Mouse (Mus musculus) liver, adult 2 months (tissue): ENCODE measurements at regions not wholly inside any gene's neighbourhood (a gene's known extent, or its start where the extent isn't known, plus 50 kb on each side); places are given as distances from the start of the nearest gene placed in this dataset.

Experiments used
- DNase-seq: peaks from one replicate; pipeline ENCODE4 v3.0.0-alpha.2; 2011; ENCODE audit warnings: low read depth, low spot score; ENCODE audit errors: extremely low read depth
- H3K27ac ChIP-seq: fragments of 200-500 bp; replicated peaks from 2 replicates; pipeline ENCODE4 v1.5.1; 2012; ENCODE audit warnings: low read depth, mild to moderate bottlenecking, control low read depth, inconsistent platforms, low read length; ENCODE audit not compliant: insufficient read depth
- H3K27me3 ChIP-seq: fragments of 200-500 bp; 2 replicates; pipeline ENCODE4 v1.6.1; 2012; ENCODE audit warnings: mild to moderate bottlenecking, moderate library complexity, low read length, inconsistent platforms; ENCODE audit not compliant: control insufficient read depth, insufficient read depth
- H3K36me3 ChIP-seq: fragments of 200-500 bp; 2 replicates; pipeline ENCODE4 v1.6.1; 2012; ENCODE audit warnings: low read length, inconsistent platforms; ENCODE audit not compliant: control insufficient read depth, insufficient read depth
- H3K4me1 ChIP-seq: fragments of 200-500 bp; 2 replicates; pipeline ENCODE4 v1.6.1; 2011; ENCODE audit warnings: low read length; ENCODE audit not compliant: control insufficient read depth, insufficient read depth
- H3K4me3 ChIP-seq: fragments of 200-500 bp; 2 replicates; pipeline ENCODE4 v1.5.1; 2011; ENCODE audit warnings: low read depth, mild to moderate bottlenecking, control low read depth, low read length, moderate library complexity; ENCODE audit not compliant: insufficient read depth
- H3K79me2 ChIP-seq: fragments of 200-500 bp; 2 replicates; pipeline ENCODE4 v1.6.1; 2012; ENCODE audit warnings: inconsistent platforms, mild to moderate bottlenecking, low read length, moderate library complexity; ENCODE audit not compliant: control insufficient read depth, insufficient read depth
- H3K9ac ChIP-seq: fragments of 200-500 bp; 2 replicates; pipeline ENCODE4 v1.6.1; 2012; ENCODE audit warnings: low read depth, mild to moderate bottlenecking, control low read depth, inconsistent platforms, low read length
- CTCF ChIP-seq: fragments of 200-500 bp; IDR thresholded peaks from 2 replicates; pipeline ENCODE4 v1.5.1; 2011; ENCODE audit warnings: low read depth, low read length, control low read depth
- POLR2A ChIP-seq: fragments of 200-500 bp; IDR thresholded peaks from 2 replicates; pipeline ENCODE4 v1.6.1; 2011; ENCODE audit warnings: low read length, control low read depth; ENCODE audit not compliant: insufficient read depth; ENCODE audit errors: extremely low read depth
- WGBS: fragments of 180-500 bp; shearing (Covaris S2); methylation state at CpG from one replicate; pipeline ENCODE4 v1.1.7; 2018; 5-methylcytosine and 5-hydroxymethylcytosine counted together

DNA sequence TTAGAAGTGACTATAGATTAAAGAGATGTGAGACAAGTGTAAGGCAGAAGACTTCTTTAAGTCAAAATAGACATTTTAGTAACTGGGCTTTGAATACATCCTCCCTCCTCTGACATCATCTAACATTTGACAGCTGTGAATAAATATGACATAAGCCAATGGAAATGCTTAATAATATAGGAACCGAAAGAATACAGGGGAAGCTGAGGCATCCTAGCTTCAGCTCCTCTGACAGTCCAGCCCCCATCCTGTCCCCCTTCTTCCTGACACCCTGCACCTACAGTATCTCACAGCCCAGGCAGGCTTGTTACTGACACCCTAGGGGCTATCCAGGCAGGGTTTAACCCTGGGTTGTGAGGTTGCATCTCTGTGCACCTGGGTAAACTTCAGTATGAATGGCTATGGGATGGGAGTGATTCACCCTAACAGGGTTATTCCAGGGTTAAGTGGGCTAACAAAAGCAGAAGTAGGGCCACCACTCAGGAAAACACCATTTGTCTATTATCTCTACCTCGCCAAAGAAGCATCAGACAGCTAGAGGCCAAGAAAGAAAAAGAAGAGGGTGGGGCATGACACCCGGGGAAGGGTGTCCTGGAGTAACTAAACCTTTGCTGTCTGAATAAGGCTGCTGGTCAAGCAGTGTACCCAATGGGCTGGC, 158.6 kb upstream of the Dyrk2 start:
- no peak for DNase-seq
- H3K4me1 ChIP-seq, result no peaks in the 10 kb centered on the region
- no peaks in the 10 kb centered on the region for H3K36me3 ChIP-seq
- H3K9ac ChIP-seq, result no peak overlapping the region
- H3K27ac ChIP-seq, result no peak overlapping the region
- H3K27me3 ChIP-seq, result no peaks in the 10 kb centered on the region
- 74% methylated on average over 3 of the region's 3 CpGs for WGBS
- TF ChIP-seq POLR2A (no peak), CTCF (no peak)
- H3K4me3 ChIP-seq, result no peak overlapping the region
- H3K79me2 ChIP-seq, result no peaks in the 10 kb centered on the region

GRCm38 (mm10) chr10:119027241-119027901, 157.4 kb upstream of the Dyrk2 start:
- no peak for DNase-seq
- no peak overlapping the region for H3K4me3 ChIP-seq
- no peaks in the 10 kb centered on the region for H3K79me2 ChIP-seq
- 63% methylated on average over 6 of the region's 6 CpGs for WGBS
- H3K36me3 ChIP-seq, result no peaks in the 10 kb centered on the region
- no peaks in the 10 kb centered on the region for H3K27me3 ChIP-seq
- H3K9ac ChIP-seq, result no peak overlapping the region
- TF ChIP-seq POLR2A, result no peak
- TF ChIP-seq CTCF, result no peak
- H3K27ac ChIP-seq, result no peak overlapping the region
- H3K4me1 ChIP-seq, result no peaks in the 10 kb centered on the region

DNA sequence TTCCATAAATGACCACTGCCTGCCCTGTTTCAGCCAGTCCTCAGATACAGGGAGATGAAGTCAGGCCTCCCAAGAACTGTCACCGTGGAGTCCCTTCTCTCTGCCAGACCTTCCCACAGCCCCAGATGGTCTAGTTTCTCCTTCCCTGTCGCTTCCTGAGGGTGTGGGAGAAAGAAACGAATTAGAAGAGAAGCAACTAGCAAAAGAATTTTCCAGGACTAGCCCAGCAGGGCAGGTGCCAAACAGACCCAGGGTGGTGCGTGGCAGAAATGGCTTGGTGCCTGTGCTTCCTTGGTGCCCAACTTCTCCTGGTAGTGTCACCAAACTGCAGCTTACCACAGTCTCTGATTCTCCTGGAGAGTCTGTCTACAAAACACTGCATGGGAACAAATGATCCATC, 156.3 kb upstream of the Dyrk2 start:
- no peak for DNase-seq
- no peaks in the 10 kb centered on the region for H3K36me3 ChIP-seq
- TF ChIP-seq POLR2A (no peak), CTCF (no peak)
- no peaks in the 10 kb centered on the region for H3K79me2 ChIP-seq
- no peaks in the 10 kb centered on the region for H3K27me3 ChIP-seq
- H3K4me3 ChIP-seq, result no peak overlapping the region
- no peak overlapping the region for H3K9ac ChIP-seq
- 80% methylated on average over 4 of the region's 4 CpGs for WGBS
- H3K4me1 ChIP-seq, result no peaks in the 10 kb centered on the region
- no peak overlapping the region for H3K27ac ChIP-seq

DNA sequence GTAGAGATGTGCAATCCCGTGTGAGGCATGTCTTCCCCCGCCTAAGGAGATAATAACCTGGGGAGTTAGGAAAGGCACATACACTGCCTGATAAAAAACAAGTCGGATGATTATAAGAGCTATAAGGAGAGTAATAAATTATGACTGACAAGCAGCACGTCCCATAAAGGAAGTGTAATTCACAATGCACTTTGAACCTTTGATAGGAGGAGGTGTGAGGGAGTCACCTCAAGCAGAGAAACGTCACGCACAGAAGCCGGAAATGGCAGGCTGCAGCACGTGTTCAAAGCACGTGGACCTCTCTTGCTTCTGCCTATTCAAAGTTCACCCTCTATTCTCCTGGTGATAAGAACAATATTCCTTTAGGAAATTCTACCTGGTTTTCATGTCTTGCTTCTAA, 154.4 kb upstream of the Dyrk2 start:
- H3K27me3 ChIP-seq, result no peaks in the 10 kb centered on the region
- DNase-seq, result no peak
- H3K9ac ChIP-seq, result no peak overlapping the region
- TF ChIP-seq POLR2A (no peak), CTCF (no peak)
- no peaks in the 10 kb centered on the region for H3K36me3 ChIP-seq
- 59% methylated on average over 9 of the region's 9 CpGs for WGBS
- H3K27ac ChIP-seq, result no peak overlapping the region
- no peak overlapping the region for H3K4me3 ChIP-seq
- no peaks in the 10 kb centered on the region for H3K79me2 ChIP-seq
- no peaks in the 10 kb centered on the region for H3K4me1 ChIP-seq

DNA sequence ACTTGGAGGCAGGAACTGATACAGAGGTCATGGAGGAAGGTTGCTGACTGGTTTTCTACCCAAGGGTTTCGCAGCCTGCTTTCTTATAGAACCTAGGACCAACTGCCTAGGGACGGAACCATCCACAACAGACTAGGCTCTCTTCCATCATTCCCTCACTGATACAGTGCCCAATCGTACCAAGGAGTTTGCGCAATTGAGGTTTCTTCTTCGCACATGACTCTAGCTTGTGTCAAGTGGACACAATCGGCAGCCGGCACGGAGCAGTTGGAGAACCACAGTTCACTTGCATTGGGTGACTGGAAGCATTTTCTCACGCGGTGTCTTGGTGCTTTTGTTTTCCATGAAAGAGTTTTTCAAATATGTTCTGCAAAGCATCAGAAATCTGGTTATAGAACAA, 149.1 kb upstream of the Dyrk2 start:
- H3K9ac ChIP-seq, result no peak overlapping the region
- no peaks in the 10 kb centered on the region for H3K79me2 ChIP-seq
- no peaks in the 10 kb centered on the region for H3K36me3 ChIP-seq
- DNase-seq, result no peak
- no peaks in the 10 kb centered on the region for H3K27me3 ChIP-seq
- no peaks in the 10 kb centered on the region for H3K4me1 ChIP-seq
- H3K4me3 ChIP-seq, result no peak overlapping the region
- 91% methylated on average over 10 of the region's 10 CpGs for WGBS
- H3K27ac ChIP-seq, result no peak overlapping the region
- TF ChIP-seq CTCF (no peak), POLR2A (no peak)

- H3K36me3 ChIP-seq, result no peaks in the 10 kb centered on the region
- 84% methylated on average over 4 of the region's 4 CpGs for WGBS
- no peaks in the 10 kb centered on the region for H3K79me2 ChIP-seq
- no peak overlapping the region for H3K4me3 ChIP-seq
- DNase-seq, result no peak
- TF ChIP-seq POLR2A (no peak), CTCF (no peak)
- no peak overlapping the region for H3K27ac ChIP-seq
- no peaks in the 10 kb centered on the region for H3K4me1 ChIP-seq
- H3K9ac ChIP-seq, result no peak overlapping the region
- no peaks in the 10 kb centered on the region for H3K27me3 ChIP-seq
Measured at GRCm38 (mm10) chr10:119018490-119018889, 148.5 kb upstream of the Dyrk2 start.
